Mouse (Mus musculus): ENCODE results near the gene Tmem60. TPM values are rescaled to one million over a fixed set of nuclear protein-coding genes. Genes with fewer than 3 reads are reported as not detected.

The Tmem60 gene
- polyA plus RNA-seq, 1 experiment from 2014 or later, result 53.9 TPM

DNA sequence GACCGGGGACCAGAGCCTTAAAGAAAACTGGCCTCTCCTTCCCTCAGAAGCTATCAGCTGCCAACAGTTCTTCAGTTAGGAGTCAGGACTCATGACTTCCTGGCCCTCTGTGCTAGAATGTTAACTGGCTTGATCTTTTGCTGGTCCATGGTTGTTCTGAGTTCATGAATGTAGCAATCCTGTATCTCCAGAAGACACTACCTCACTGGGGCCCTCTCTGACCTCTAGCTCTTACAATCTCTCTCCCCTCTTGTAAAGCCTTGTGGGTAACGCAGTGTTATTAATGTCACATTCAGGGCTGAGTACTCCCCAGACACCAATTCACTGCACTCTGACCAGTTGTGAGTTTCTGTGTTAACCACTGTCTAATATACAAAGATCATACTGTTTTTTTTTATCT lies 22.7 kb downstream of the Tmem60 start:
- ATAC-seq (ENCODE audit: low FRiP score, low TSS enrichment), result no peak
- 87% methylated on average over 2 of the region's 2 CpGs for WGBS
- no peak overlapping the region for H3K4me3 ChIP-seq (ENCODE audit: low read length)

DNA sequence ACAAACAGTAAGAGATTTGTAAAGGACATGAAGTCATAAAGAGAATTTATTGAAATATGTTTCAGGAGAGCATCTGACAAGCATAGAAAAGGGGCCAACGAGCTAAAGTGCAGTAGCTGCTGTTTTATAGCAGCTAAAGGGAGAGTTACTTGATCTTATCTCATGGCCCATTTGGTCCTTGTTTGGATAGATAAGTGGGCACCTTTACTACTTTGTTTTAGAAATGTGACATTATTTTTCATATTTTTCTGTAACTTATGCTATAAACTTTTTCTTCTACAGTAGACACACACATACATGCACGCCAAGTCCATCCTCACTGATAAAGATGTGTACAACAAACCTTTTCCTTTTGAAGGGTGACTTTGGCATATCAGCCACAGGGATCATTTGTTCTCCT lies 23.4 kb downstream of the Tmem60 start:
- 66% methylated on average over 2 of the region's 2 CpGs for WGBS
- no peak overlapping the region for H3K4me2 ChIP-seq (replicated peaks; ENCODE audit: low read depth, low read length)
- no peak for ATAC-seq (ENCODE audit: low FRiP score, low TSS enrichment)
- H3K4me1 ChIP-seq (ENCODE audit: insufficient read depth, low read length), result no peaks in the 10 kb centered on the region
- H3K27me3 ChIP-seq (ENCODE audit: insufficient read depth, low read length), result no peaks in the 10 kb centered on the region
- no peak overlapping the region for H3K27ac ChIP-seq (ENCODE audit: low read length)
- H3K36me3 ChIP-seq (ENCODE audit: insufficient read depth, low read length), result peaks cover 32% of the 10 kb centered on the region
- no peaks in the 10 kb centered on the region for H3K9me3 ChIP-seq (ENCODE audit: low read length)
- no peak overlapping the region for H3K9ac ChIP-seq (replicated peaks; ENCODE audit: low read length)
- H3K4me3 ChIP-seq (ENCODE audit: low read length), result no peak overlapping the region

More for the DNA sequence above, 22.7 kb downstream of the Tmem60 start:
- Histone ChIP-seq H3K9me3 (ENCODE audit: low read length) (no peaks in the 10 kb centered on the region), H3K4me1 (ENCODE audit: insufficient read depth, low read length) (no peaks in the 10 kb centered on the region), H3K27ac (ENCODE audit: low read length) (no peak overlapping the region), H3K27me3 (ENCODE audit: insufficient read depth, low read length) (no peaks in the 10 kb centered on the region), H3K36me3 (ENCODE audit: insufficient read depth, low read length) (peaks cover 36% of the 10 kb centered on the region), H3K4me2 (replicated peaks; ENCODE audit: low read depth, low read length) (no peak overlapping the region), H3K9ac (replicated peaks; ENCODE audit: low read length) (no peak overlapping the region)

GRCm38 (mm10) chr5:20906191-20906590 lies 24.2 kb downstream of the Tmem60 start:
- 95% methylated on average over 7 of the region's 7 CpGs for WGBS
- no peaks in the 10 kb centered on the region for H3K9me3 ChIP-seq (ENCODE audit: low read length)

GRCm38 (mm10) chr5:20911741-20912140 lies 29.8 kb downstream of the Tmem60 start:
- Histone ChIP-seq H3K4me2 (replicated peaks; ENCODE audit: low read depth, low read length) (no peak overlapping the region), H3K27me3 (ENCODE audit: insufficient read depth, low read length) (no peaks in the 10 kb centered on the region), H3K27ac (ENCODE audit: low read length) (no peak overlapping the region), H3K9ac (replicated peaks; ENCODE audit: low read length) (no peak overlapping the region), H3K4me1 (ENCODE audit: insufficient read depth, low read length) (no peaks in the 10 kb centered on the region), H3K4me3 (ENCODE audit: low read length) (no peak overlapping the region), H3K9me3 (ENCODE audit: low read length) (no peaks in the 10 kb centered on the region), H3K36me3 (ENCODE audit: insufficient read depth, low read length) (peaks cover 10% of the 10 kb centered on the region)
- ATAC-seq (ENCODE audit: low FRiP score, low TSS enrichment), result no peak
- 76% methylated on average over 2 of the region's 2 CpGs for WGBS

More at GRCm38 (mm10) chr5:20906191-20906590, 24.2 kb downstream of the Tmem60 start:
- no peaks in the 10 kb centered on the region for H3K4me1 ChIP-seq (ENCODE audit: insufficient read depth, low read length)
- no peak overlapping the region for H3K27ac ChIP-seq (ENCODE audit: low read length)
- no peak overlapping the region for H3K4me3 ChIP-seq (ENCODE audit: low read length)
- H3K27me3 ChIP-seq (ENCODE audit: insufficient read depth, low read length), result no peaks in the 10 kb centered on the region
- no peak overlapping the region for H3K9ac ChIP-seq (replicated peaks; ENCODE audit: low read length)
- H3K36me3 ChIP-seq (ENCODE audit: insufficient read depth, low read length), result peaks cover 27% of the 10 kb centered on the region
- H3K4me2 ChIP-seq (replicated peaks; ENCODE audit: low read depth, low read length), result no peak overlapping the region
- no peak for ATAC-seq (ENCODE audit: low FRiP score, low TSS enrichment)

- Histone ChIP-seq H3K27me3 (ENCODE audit: insufficient read depth, low read length) (no peaks in the 10 kb centered on the region), H3K27ac (ENCODE audit: low read length) (no peak overlapping the region), H3K36me3 (ENCODE audit: insufficient read depth, low read length) (no peaks in the 10 kb centered on the region), H3K9ac (replicated peaks; ENCODE audit: low read length) (no peak overlapping the region), H3K9me3 (ENCODE audit: low read length) (no peaks in the 10 kb centered on the region), H3K4me3 (ENCODE audit: low read length) (no peak overlapping the region), H3K4me1 (ENCODE audit: insufficient read depth, low read length) (no peaks in the 10 kb centered on the region), H3K4me2 (replicated peaks; ENCODE audit: low read depth, low read length) (no peak overlapping the region)
- WGBS, result 77% methylated on average over 11 of the region's 11 CpGs
- 0 out of 2 replicates have a peak, but pooled peaks have one; percentile 42 for ATAC-seq (ENCODE audit: low FRiP score, low TSS enrichment)
Measured at GRCm38 (mm10) chr5:20913372-20914275, 31.6 kb downstream of the Tmem60 start.

DNA sequence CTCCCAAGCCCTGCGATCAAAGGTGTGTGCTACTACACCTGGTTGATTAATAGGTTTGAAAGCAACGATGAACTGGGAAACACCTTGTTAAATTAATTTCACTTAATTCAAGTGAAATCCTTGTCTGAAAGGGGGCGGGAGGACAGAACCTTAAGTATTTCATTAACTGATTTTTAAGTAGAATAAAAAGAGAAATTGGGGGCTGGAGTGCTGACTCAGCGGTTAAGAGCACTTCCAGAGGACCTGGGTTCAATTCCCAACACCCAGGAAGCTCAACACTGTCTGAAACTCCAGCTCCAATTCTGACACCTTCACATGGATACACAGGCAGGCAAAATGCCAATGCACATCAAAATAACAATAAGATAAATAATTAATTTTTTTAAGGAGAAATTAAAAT lies 37.0 kb downstream of the Tmem60 start:
- no peak for ATAC-seq (ENCODE audit: low FRiP score, low TSS enrichment)
- H3K9me3 ChIP-seq (ENCODE audit: low read length), result no peaks in the 10 kb centered on the region
- no peaks in the 10 kb centered on the region for H3K4me1 ChIP-seq (ENCODE audit: insufficient read depth, low read length)
- H3K9ac ChIP-seq (replicated peaks; ENCODE audit: low read length), result no peak overlapping the region
- no peak overlapping the region for H3K4me3 ChIP-seq (ENCODE audit: low read length)
- H3K27ac ChIP-seq (ENCODE audit: low read length), result no peak overlapping the region
- H3K36me3 ChIP-seq (ENCODE audit: insufficient read depth, low read length), result no peaks in the 10 kb centered on the region
- no peaks in the 10 kb centered on the region for H3K27me3 ChIP-seq (ENCODE audit: insufficient read depth, low read length)
- 96% methylated on average over 4 of the region's 4 CpGs for WGBS
- H3K4me2 ChIP-seq (replicated peaks; ENCODE audit: low read depth, low read length), result no peak overlapping the region

- 94% methylated on average over 9 of the region's 9 CpGs for WGBS
- Histone ChIP-seq H3K4me3 (ENCODE audit: low read length) (no peak overlapping the region), H3K27me3 (ENCODE audit: insufficient read depth, low read length) (no peaks in the 10 kb centered on the region), H3K4me1 (ENCODE audit: insufficient read depth, low read length) (no peaks in the 10 kb centered on the region), H3K4me2 (replicated peaks; ENCODE audit: low read depth, low read length) (no peak overlapping the region), H3K36me3 (ENCODE audit: insufficient read depth, low read length) (no peaks in the 10 kb centered on the region), H3K9ac (replicated peaks; ENCODE audit: low read length) (no peak overlapping the region), H3K9me3 (ENCODE audit: low read length) (no peaks in the 10 kb centered on the region), H3K27ac (ENCODE audit: low read length) (no peak overlapping the region)
- ATAC-seq (ENCODE audit: low FRiP score, low TSS enrichment), result no peak
Measured at GRCm38 (mm10) chr5:20919566-20919965, 37.6 kb downstream of the Tmem60 start.

DNA sequence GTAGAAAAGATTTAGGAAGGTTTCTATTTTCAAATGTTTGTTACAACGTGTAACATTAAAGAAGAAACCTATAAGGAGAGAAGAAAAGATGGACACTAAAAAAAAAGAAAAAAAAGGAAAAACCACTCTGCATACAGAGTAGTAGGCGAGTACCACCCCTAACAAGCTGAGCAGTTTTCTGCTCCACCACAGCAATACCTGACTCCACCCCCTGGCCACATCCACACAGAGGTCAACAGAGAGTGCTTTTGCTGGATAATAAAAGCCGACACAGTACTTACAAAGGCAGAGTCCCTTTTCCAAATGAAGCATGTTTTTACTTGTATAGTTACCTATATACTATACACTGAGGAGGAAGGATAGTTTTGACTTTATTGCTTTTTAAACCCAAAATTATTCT lies 42.6 kb downstream of the Tmem60 start:
- no peak overlapping the region for H3K4me3 ChIP-seq (ENCODE audit: low read length)
- no peaks in the 10 kb centered on the region for H3K4me1 ChIP-seq (ENCODE audit: insufficient read depth, low read length)
- no peak overlapping the region for H3K27ac ChIP-seq (ENCODE audit: low read length)
- H3K36me3 ChIP-seq (ENCODE audit: insufficient read depth, low read length), result no peaks in the 10 kb centered on the region
- 66% methylated on average over 3 of the region's 3 CpGs for WGBS
- H3K4me2 ChIP-seq (replicated peaks; ENCODE audit: low read depth, low read length), result no peak overlapping the region
- H3K9me3 ChIP-seq (ENCODE audit: low read length), result no peaks in the 10 kb centered on the region
- H3K27me3 ChIP-seq (ENCODE audit: insufficient read depth, low read length), result no peaks in the 10 kb centered on the region
- ATAC-seq (ENCODE audit: low FRiP score, low TSS enrichment), result no peak
- H3K9ac ChIP-seq (replicated peaks; ENCODE audit: low read length), result no peak overlapping the region

- Histone ChIP-seq H3K4me1 (ENCODE audit: insufficient read depth, low read length) (peaks cover 6% of the 10 kb centered on the region; the same call in 1 of the 2 replicates), H3K27me3 (ENCODE audit: insufficient read depth, low read length) (no peaks in the 10 kb centered on the region), H3K9ac (replicated peaks; ENCODE audit: low read length) (no peak overlapping the region), H3K27ac (ENCODE audit: low read length) (no peak overlapping the region), H3K36me3 (ENCODE audit: insufficient read depth, low read length) (no peaks in the 10 kb centered on the region), H3K4me2 (replicated peaks; ENCODE audit: low read depth, low read length) (no peak overlapping the region), H3K9me3 (ENCODE audit: low read length) (no peaks in the 10 kb centered on the region), H3K4me3 (ENCODE audit: low read length) (no peak overlapping the region)
- no peak for ATAC-seq (ENCODE audit: low FRiP score, low TSS enrichment)
- WGBS, result 66% methylated on average over 3 of the region's 3 CpGs
Measured at GRCm38 (mm10) chr5:20925451-20925850, 43.5 kb downstream of the Tmem60 start.

GRCm38 (mm10) chr5:20929669-20930151 lies 47.7 kb downstream of the Tmem60 start:
- H3K27ac ChIP-seq (ENCODE audit: low read length), result no peak overlapping the region

More at GRCm38 (mm10) chr5:20929669-20930151, 47.7 kb downstream of the Tmem60 start:
- Histone ChIP-seq H3K36me3 (ENCODE audit: insufficient read depth, low read length) (no peaks in the 10 kb centered on the region), H3K9ac (replicated peaks; ENCODE audit: low read length) (no peak overlapping the region), H3K4me1 (ENCODE audit: insufficient read depth, low read length) (peaks cover 9% of the 10 kb centered on the region; the same call in 1 of the 2 replicates), H3K4me2 (replicated peaks; ENCODE audit: low read depth, low read length) (no peak overlapping the region), H3K27me3 (ENCODE audit: insufficient read depth, low read length) (no peaks in the 10 kb centered on the region), H3K9me3 (ENCODE audit: low read length) (no peaks in the 10 kb centered on the region), H3K4me3 (ENCODE audit: low read length) (no peak overlapping the region)
- ATAC-seq (ENCODE audit: low FRiP score, low TSS enrichment), result no peak
- WGBS, result 45% methylated on average over 6 of the region's 6 CpGs
